Mouse (Mus musculus) ES-E14 (cell line): ENCODE results near the gene Ptprg. TPM values are rescaled to one million over a fixed set of nuclear protein-coding genes. Genes with fewer than 3 reads are reported as not detected.

Source experiments
- DNase-seq: peaks from one replicate; pipeline ENCODE4 v3.0.0-alpha.2; 2013; ENCODE audit warnings: low read depth, low spot score
- H3K27ac ChIP-seq: 2 replicates; pipeline ENCODE4 v1.5.1; 2012; ENCODE audit warnings: low read depth, mild to moderate bottlenecking, low read length, moderate library complexity, mixed read lengths; ENCODE audit not compliant: poor library complexity, insufficient read depth, severe bottlenecking
- H3K36me3 ChIP-seq: 2 replicates; pipeline ENCODE4 v1.6.1; 2012; ENCODE audit warnings: mild to moderate bottlenecking, low read length, moderate library complexity, mixed read lengths; ENCODE audit not compliant: control insufficient read depth, poor library complexity, insufficient read depth, severe bottlenecking
- H3K4me1 ChIP-seq, 2 experiments: fragments of 150-350 bp in 1 of 2; sonication (generic) in 1 of 2; 2 replicates each; pipeline ENCODE4 v1.6.1; 2012; ENCODE audit warnings: low read length in 2 of 2, mild to moderate bottlenecking in 1 of 2, mixed read lengths in 1 of 2; ENCODE audit not compliant: control insufficient read depth in 2 of 2, insufficient read depth in 2 of 2, poor library complexity in 1 of 2
- H3K4me3 ChIP-seq, 2 experiments: fragments of 150-350 bp in 1 of 2; sonication (generic) in 1 of 2; 2 replicates each; pipeline ENCODE4 v1.5.1; 2012; ENCODE audit warnings: low read length in 2 of 2, low read depth in 1 of 2, mild to moderate bottlenecking in 1 of 2, mixed read lengths in 1 of 2; ENCODE audit not compliant: insufficient read depth in 1 of 2, poor library complexity in 1 of 2, severe bottlenecking in 1 of 2
- H3K9ac ChIP-seq: 2 replicates; pipeline ENCODE4 v1.6.1; 2012; ENCODE audit warnings: low read depth, mild to moderate bottlenecking, low read length, mixed read lengths; ENCODE audit not compliant: poor library complexity, insufficient read depth, severe bottlenecking
- H3K9me3 ChIP-seq: fragments of 150-350 bp; sonication (generic); 2 replicates; pipeline ENCODE4 v1.6.1; 2012; ENCODE audit warnings: low read depth, mild to moderate bottlenecking, low read length; ENCODE audit not compliant: control insufficient read depth, insufficient read depth
- CHD2 ChIP-seq: IDR thresholded peaks from 2 replicates; pipeline ENCODE4 v1.6.1; 2014; ENCODE audit warnings: mild to moderate bottlenecking, low read depth, low read length, inconsistent platforms
- HCFC1 ChIP-seq: IDR thresholded peaks from 2 replicates; pipeline ENCODE4 v1.6.1; 2012; ENCODE audit warnings: low read length, inconsistent platforms, borderline replicate concordance; ENCODE audit not compliant: insufficient read depth
- MAFK ChIP-seq: IDR thresholded peaks from 2 replicates; pipeline ENCODE4 v1.6.1; 2014; ENCODE audit warnings: mild to moderate bottlenecking, low read depth, low read length, inconsistent platforms; ENCODE audit not compliant: insufficient read depth
- ZC3H11A ChIP-seq: IDR thresholded peaks from 2 replicates; pipeline ENCODE4 v1.6.1; 2012; ENCODE audit warnings: low read depth, mild to moderate bottlenecking, inconsistent platforms, low read length, borderline replicate concordance
- ZNF384 ChIP-seq: IDR thresholded peaks from 2 replicates; pipeline ENCODE4 v1.6.1; 2012; ENCODE audit warnings: low read depth, low read length, inconsistent platforms
- in situ Hi-C, 2 experiments: fragments of 600-800 bp; cut with MboI; formaldehyde crosslinking; loops; one replicate each; pipeline ENCODE4 v1.15.1; 2025; ENCODE audit warnings: low sequenced_read_pairs in 2 of 2, inconsistent platforms in 1 of 2; ENCODE audit not compliant: unreplicated experiment in 2 of 2
- total RNA-seq: library from RNA; depleted of rRNA; stranded (reverse); fragments of 300-350 nt; gene quantifications from 2 replicates; pipeline ENCODE4 v1.2.3, GENCODE M21; 2012

Gene Ptprg
- total RNA-seq, 1 experiment: 59.8 TPM

DNA sequence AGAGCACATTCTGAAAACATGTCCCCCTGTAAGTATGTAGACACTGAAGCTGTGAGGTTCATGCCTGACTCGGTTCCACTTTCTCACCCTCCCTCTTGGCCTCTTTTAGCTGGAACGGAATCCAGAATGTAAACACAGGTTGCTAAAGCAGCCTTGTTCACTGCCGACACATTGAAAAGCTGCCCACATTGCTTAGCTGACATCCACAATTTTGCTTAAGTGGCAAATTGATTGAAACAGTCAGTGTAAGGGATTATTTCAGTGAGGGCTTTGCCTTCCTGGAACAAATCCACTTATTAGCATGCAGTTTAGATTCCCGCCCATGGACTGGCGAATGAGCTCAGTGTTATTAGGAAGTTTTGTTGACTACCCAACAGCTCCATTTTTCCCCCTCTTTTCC is 532.8 kb downstream of the Ptprg start:
- H3K9me3 ChIP-seq: no peaks in the 10 kb centered on the region
- H3K4me3 ChIP-seq: no peak overlapping the region
- H3K27ac ChIP-seq: no peak overlapping the region
- TF ChIP-seq MAFK: no peak
- no peak for TF ChIP-seq HCFC1
- TF ChIP-seq ZC3H11A: no peak
- TF ChIP-seq ZNF384: no peak
- TF ChIP-seq CHD2: no peak
- H3K36me3 ChIP-seq: peaks cover 2% of the 10 kb centered on the region; the same call in 1 of the 2 replicates
- no peaks in the 10 kb centered on the region for H3K4me1 ChIP-seq
- DNase-seq: no peak
- H3K9ac ChIP-seq: no peak overlapping the region
- in situ Hi-C loops: no loop called here

- no peaks in the 10 kb centered on the region for H3K36me3 ChIP-seq
- H3K4me3 ChIP-seq: no peak overlapping the region
- H3K27ac ChIP-seq: no peak overlapping the region
- no peak for DNase-seq
- in situ Hi-C loops: no loop called here
- no peaks in the 10 kb centered on the region for H3K4me1 ChIP-seq
- H3K9me3 ChIP-seq: no peaks in the 10 kb centered on the region
- no peak for TF ChIP-seq CHD2
- TF ChIP-seq ZNF384: no peak
- TF ChIP-seq ZC3H11A: no peak
- no peak for TF ChIP-seq HCFC1
- no peak for TF ChIP-seq MAFK
- H3K9ac ChIP-seq: no peak overlapping the region
Observed at GRCm38 (mm10) chr14:12089954-12090353, 536.6 kb downstream of the Ptprg start.

- TF ChIP-seq MAFK (no peak), CHD2 (no peak), ZNF384 (no peak), HCFC1 (no peak), ZC3H11A (no peak)
- Histone ChIP-seq H3K4me1 (no peaks in the 10 kb centered on the region), H3K4me3 (no peak overlapping the region), H3K27ac (no peak overlapping the region), H3K9me3 (no peaks in the 10 kb centered on the region), H3K36me3 (no peaks in the 10 kb centered on the region), H3K9ac (no peak overlapping the region)
- DNase-seq: no peak
- in situ Hi-C loops: no loop called here
Observed at GRCm38 (mm10) chr14:12091730-12092129, 538.4 kb downstream of the Ptprg start.

DNA sequence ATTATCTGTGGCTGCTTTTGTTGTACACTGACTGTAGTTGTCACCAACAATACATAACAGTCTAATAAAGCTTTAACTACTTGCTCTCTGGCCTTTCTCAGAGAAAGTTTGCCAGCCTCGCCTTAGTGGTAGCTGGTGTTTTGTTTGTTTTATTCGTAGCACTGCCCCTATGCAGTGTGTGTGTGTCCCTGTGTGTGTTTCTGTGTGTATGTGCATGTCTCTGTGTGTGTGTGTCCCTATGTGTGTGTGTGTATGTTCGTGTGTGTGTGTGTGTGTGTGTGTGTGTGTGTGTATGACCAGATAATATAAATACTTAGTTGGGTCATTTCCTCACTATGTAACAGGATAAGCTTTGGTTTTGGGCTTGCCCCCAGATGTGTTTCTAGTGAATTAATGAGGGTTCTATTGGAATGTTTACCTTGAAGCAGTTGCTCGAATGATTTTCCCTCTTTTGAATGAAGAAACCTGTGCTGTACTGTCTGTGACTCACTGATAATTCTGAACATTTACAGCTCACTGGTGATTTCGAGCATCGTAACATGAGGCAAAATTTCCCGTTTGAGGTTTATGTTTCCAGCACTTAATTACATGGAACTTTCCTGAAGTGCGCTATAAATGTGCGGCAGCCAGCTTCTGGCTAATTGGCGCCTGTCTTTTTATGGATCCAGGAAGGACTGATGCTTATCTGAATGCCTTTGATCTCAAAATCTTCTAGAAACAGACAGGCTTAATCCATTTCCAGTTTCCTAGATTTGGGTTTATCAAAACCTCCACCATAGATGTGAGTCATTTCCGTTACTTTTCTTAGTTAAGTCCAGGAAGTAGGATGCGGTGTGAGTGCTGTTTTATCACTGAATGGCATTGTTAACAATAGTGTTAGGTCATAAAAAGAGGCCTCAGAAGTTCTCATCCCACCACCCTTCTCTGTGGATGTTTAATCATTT is 546.3 kb downstream of the Ptprg start:
- in situ Hi-C loops: no loop called here
- H3K9ac ChIP-seq: no peak overlapping the region
- TF ChIP-seq CHD2: no peak
- no peak for TF ChIP-seq HCFC1
- TF ChIP-seq ZNF384: no peak
- TF ChIP-seq ZC3H11A: no peak
- no peak for TF ChIP-seq MAFK
- H3K4me1 ChIP-seq: no peaks in the 10 kb centered on the region
- H3K4me3 ChIP-seq: no peak overlapping the region
- DNase-seq: no peak
- H3K36me3 ChIP-seq: no peaks in the 10 kb centered on the region
- no peak overlapping the region for H3K27ac ChIP-seq
- no peaks in the 10 kb centered on the region for H3K9me3 ChIP-seq
